13 mouse cellular contexts compared by ENCODE assay signal in the genomic region with DNA sequence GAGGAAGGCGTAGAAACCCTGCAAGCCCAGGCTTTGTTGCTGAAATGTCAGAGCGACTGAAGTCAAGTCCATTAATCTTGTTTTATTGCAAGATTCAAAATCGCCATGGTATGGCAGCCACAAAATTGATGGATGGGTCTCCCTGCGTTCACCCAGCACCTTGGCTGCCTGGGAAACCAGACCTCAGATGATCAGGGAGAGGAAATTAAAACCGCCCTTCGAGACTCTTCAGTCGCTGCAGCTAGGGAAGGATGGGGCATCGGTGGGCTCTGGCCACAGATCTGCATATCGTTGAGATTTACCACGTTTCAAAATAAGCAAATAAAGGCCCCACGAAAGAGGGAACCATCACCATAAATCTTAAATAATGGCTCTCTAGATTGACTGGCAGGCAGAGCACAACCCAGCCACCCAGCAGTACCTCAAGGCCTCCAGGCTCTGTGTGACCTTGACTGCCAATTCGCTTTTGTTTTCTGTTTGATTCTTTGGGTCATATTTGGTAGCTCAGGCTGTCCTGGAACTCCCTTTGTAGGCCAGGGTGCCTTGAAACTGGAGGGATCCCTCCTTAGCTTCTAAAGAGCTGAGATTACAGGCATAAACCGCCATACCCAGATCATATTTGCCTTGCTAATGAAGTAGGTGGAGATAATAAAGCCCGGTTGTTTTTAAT.
DNase-seq lines count a peak whose midpoint lies in the region; ATAC-seq lines count a peak whose summit lies in the region.
"Had no signal": no experiment of that assay in that cellular context is flagged by ENCODE, and none has a peak within 500 bp of the region (broad histone marks: within the 10 kb centered on the region; RNA-seq: fewer than 3 reads in every experiment).

No protein-coding gene starts in this region.

- H3K4me2 ChIP-seq in kidney, embryonic 14.5 days (replicated peaks; ENCODE audit: low read depth, low read length) = peak overlapping the region; percentile 27
- no peak overlapping the region for H3K4me2 ChIP-seq in forebrain, embryonic 11.5 days (ENCODE audit: low read depth, low read length, severe bottlenecking)
- no peak overlapping the region for H3K4me2 ChIP-seq in intestine, embryonic 15.5 days (replicated peaks)
- peak overlapping the region; percentile 31 for H3K4me2 ChIP-seq in neural tube, embryonic 13.5 days
- no peak overlapping the region for H3K4me2 ChIP-seq in liver, embryonic 11.5 days
- H3K4me2 ChIP-seq: embryonic facial prominence, embryonic 13.5 days had no signal

- no peak for DNase-seq in kidney, postnatal 14 days
- DNase-seq in forebrain, embryonic 11.5 days (ENCODE audit: low spot score) = no peak
- DNase-seq in layer of hippocampus, adult 8-10 months (ENCODE audit: low spot score in 2 of 2) = no peak
- no peak for DNase-seq in right cerebral cortex, postnatal 25 days
- DNase-seq in liver, embryonic 11.5 days (ENCODE audit: low spot score) = no peak
- DNase-seq: heart, adult 2 months; layer of hippocampus, adult 9-11 months; lung, adult 2 months had no signal

- no peaks in the 10 kb centered on the region for H3K36me3 ChIP-seq in kidney, embryonic 14.5 days (ENCODE audit: control insufficient read depth, insufficient read depth, low read length)
- no peaks in the 10 kb centered on the region for H3K36me3 ChIP-seq in forebrain, embryonic 11.5 days (ENCODE audit: control insufficient read depth, insufficient read depth, low read length)
- no peaks in the 10 kb centered on the region for H3K36me3 ChIP-seq in intestine, embryonic 15.5 days
- H3K36me3 ChIP-seq in neural tube, embryonic 13.5 days = no peaks in the 10 kb centered on the region
- H3K36me3 ChIP-seq in liver, embryonic 11.5 days (ENCODE audit: control insufficient read depth, insufficient read depth, low read length) = no peaks in the 10 kb centered on the region
- H3K36me3 ChIP-seq: embryonic facial prominence, embryonic 13.5 days had no signal

- no peaks in the 10 kb centered on the region for H3K9me3 ChIP-seq in kidney, embryonic 14.5 days (ENCODE audit: control insufficient read depth, low read length)
- H3K9me3 ChIP-seq in forebrain, embryonic 11.5 days (ENCODE audit: control insufficient read depth, low read length) = no peaks in the 10 kb centered on the region
- no peaks in the 10 kb centered on the region for H3K9me3 ChIP-seq in intestine, embryonic 15.5 days
- no peaks in the 10 kb centered on the region for H3K9me3 ChIP-seq in neural tube, embryonic 13.5 days
- no peaks in the 10 kb centered on the region for H3K9me3 ChIP-seq in liver, embryonic 11.5 days (ENCODE audit: control insufficient read depth, low read length)
- H3K9me3 ChIP-seq: embryonic facial prominence, embryonic 13.5 days had no signal

- WGBS in kidney, embryonic 14.5 days = 13% methylated on average over 14 of the region's 14 CpGs
- 62% methylated on average over 14 of the region's 14 CpGs for WGBS in forebrain, embryonic 11.5 days
- 29% methylated on average over 14 of the region's 14 CpGs for WGBS in intestine, embryonic 15.5 days
- WGBS in neural tube, embryonic 13.5 days = 8% methylated on average over 14 of the region's 14 CpGs
- WGBS in liver, embryonic 11.5 days = 58% methylated on average over 14 of the region's 14 CpGs

- H3K4me3 ChIP-seq in kidney, embryonic 14.5 days (ENCODE audit: low read length) = peak overlapping the region; percentile 12; the same call in 1 of the 2 replicates
- H3K4me3 ChIP-seq in forebrain, embryonic 11.5 days (ENCODE audit: low read depth, low read length) = no peak overlapping the region
- no peak overlapping the region for H3K4me3 ChIP-seq in intestine, embryonic 15.5 days (replicated peaks)
- no peak overlapping the region for H3K4me3 ChIP-seq in neural tube, embryonic 13.5 days
- H3K4me3 ChIP-seq in liver, embryonic 11.5 days (ENCODE audit: low read depth, low read length) = no peak overlapping the region
- H3K4me3 ChIP-seq: embryonic facial prominence, embryonic 13.5 days; heart, adult 2 months had no signal

- H3K27ac ChIP-seq in kidney, embryonic 14.5 days (ENCODE audit: low read depth, low read length) = peak overlapping the region; percentile 12; the same call in 1 of the 2 replicates
- peak overlapping the region; percentile 37; the same call in 1 of the 2 replicates for H3K27ac ChIP-seq in forebrain, embryonic 11.5 days (ENCODE audit: low read depth, low read length)
- H3K27ac ChIP-seq in intestine, embryonic 15.5 days = no peak overlapping the region
- peak overlapping the region; percentile 96 for H3K27ac ChIP-seq in neural tube, embryonic 13.5 days (replicated peaks)
- H3K27ac ChIP-seq in liver, embryonic 11.5 days (ENCODE audit: low read depth, low read length) = no peak overlapping the region
- H3K27ac ChIP-seq: embryonic facial prominence, embryonic 13.5 days; heart, adult 2 months had no signal

- H3K27me3 ChIP-seq in kidney, embryonic 14.5 days (ENCODE audit: control insufficient read depth, insufficient read depth, low read length) = no peaks in the 10 kb centered on the region
- no peaks in the 10 kb centered on the region for H3K27me3 ChIP-seq in forebrain, embryonic 11.5 days (ENCODE audit: control insufficient read depth, insufficient read depth, low read length)
- no peaks in the 10 kb centered on the region for H3K27me3 ChIP-seq in intestine, embryonic 15.5 days (replicated peaks)
- no peaks in the 10 kb centered on the region for H3K27me3 ChIP-seq in neural tube, embryonic 13.5 days
- H3K27me3 ChIP-seq in liver, embryonic 11.5 days (replicated peaks; ENCODE audit: control insufficient read depth, insufficient read depth, low read length) = no peaks in the 10 kb centered on the region
- H3K27me3 ChIP-seq: CH12.LX; embryonic facial prominence, embryonic 13.5 days had no signal

- ATAC-seq in kidney, embryonic 14.5 days (ENCODE audit: low FRiP score, low TSS enrichment) = peak; percentile 84
- ATAC-seq in forebrain, embryonic 11.5 days (replicated peaks; ENCODE audit: low FRiP score) = peak; percentile 74
- ATAC-seq in intestine, embryonic 15.5 days = peak; percentile 31; the same call in 1 of the 2 replicates
- ATAC-seq in neural tube, embryonic 13.5 days (ENCODE audit: low read depth) = peak; percentile 89
- no peak for ATAC-seq in liver, embryonic 11.5 days (replicated peaks; ENCODE audit: low FRiP score)

- no peaks in the 10 kb centered on the region for H3K4me1 ChIP-seq in kidney, embryonic 14.5 days (ENCODE audit: control insufficient read depth, insufficient read depth, low read length)
- 0 out of 2 replicates have a peak, but pooled peaks cover 2% of the 10 kb centered on the region for H3K4me1 ChIP-seq in forebrain, embryonic 11.5 days (replicated peaks; ENCODE audit: control insufficient read depth, insufficient read depth, low read length)
- H3K4me1 ChIP-seq in intestine, embryonic 15.5 days (replicated peaks) = no peaks in the 10 kb centered on the region
- peaks cover 35% of the 10 kb centered on the region for H3K4me1 ChIP-seq in neural tube, embryonic 13.5 days (replicated peaks)
- no peaks in the 10 kb centered on the region for H3K4me1 ChIP-seq in liver, embryonic 11.5 days (replicated peaks; ENCODE audit: control insufficient read depth, insufficient read depth, low read length)
- H3K4me1 ChIP-seq: embryonic facial prominence, embryonic 13.5 days had no signal

- H3K9ac ChIP-seq in kidney, embryonic 14.5 days (ENCODE audit: low read depth, low read length) = peak overlapping the region; percentile 1; the same call in 1 of the 2 replicates
- no peak overlapping the region for H3K9ac ChIP-seq in forebrain, embryonic 11.5 days (ENCODE audit: low read length)
- H3K9ac ChIP-seq in intestine, embryonic 15.5 days = no peak overlapping the region
- H3K9ac ChIP-seq in neural tube, embryonic 13.5 days = peak overlapping the region; percentile 54
- H3K9ac ChIP-seq in liver, embryonic 11.5 days (ENCODE audit: low read depth, low read length) = no peak overlapping the region
- H3K9ac ChIP-seq: embryonic facial prominence, embryonic 13.5 days had no signal

Comparison
In these comparisons a context has a peak if more than half of its experiments do, and no peak if none do; other contexts are left out.
1. H3K27ac ChIP-seq: peak in kidney, embryonic 14.5 days (single experiment), forebrain, embryonic 11.5 days (single experiment) and neural tube, embryonic 13.5 days (single experiment); none in intestine, embryonic 15.5 days (single experiment) and liver, embryonic 11.5 days (single experiment).
2. H3K4me2 ChIP-seq: peak in kidney, embryonic 14.5 days (single experiment) and neural tube, embryonic 13.5 days (single experiment); none in forebrain, embryonic 11.5 days (single experiment), intestine, embryonic 15.5 days (single experiment) and liver, embryonic 11.5 days (single experiment).
3. H3K9ac ChIP-seq: peak in kidney, embryonic 14.5 days (single experiment) and neural tube, embryonic 13.5 days (single experiment); none in forebrain, embryonic 11.5 days (single experiment), intestine, embryonic 15.5 days (single experiment) and liver, embryonic 11.5 days (single experiment).